Mouse (Mus musculus): ENCODE measurements around the gene Mfsd12.

Mfsd12 gene

DNA sequence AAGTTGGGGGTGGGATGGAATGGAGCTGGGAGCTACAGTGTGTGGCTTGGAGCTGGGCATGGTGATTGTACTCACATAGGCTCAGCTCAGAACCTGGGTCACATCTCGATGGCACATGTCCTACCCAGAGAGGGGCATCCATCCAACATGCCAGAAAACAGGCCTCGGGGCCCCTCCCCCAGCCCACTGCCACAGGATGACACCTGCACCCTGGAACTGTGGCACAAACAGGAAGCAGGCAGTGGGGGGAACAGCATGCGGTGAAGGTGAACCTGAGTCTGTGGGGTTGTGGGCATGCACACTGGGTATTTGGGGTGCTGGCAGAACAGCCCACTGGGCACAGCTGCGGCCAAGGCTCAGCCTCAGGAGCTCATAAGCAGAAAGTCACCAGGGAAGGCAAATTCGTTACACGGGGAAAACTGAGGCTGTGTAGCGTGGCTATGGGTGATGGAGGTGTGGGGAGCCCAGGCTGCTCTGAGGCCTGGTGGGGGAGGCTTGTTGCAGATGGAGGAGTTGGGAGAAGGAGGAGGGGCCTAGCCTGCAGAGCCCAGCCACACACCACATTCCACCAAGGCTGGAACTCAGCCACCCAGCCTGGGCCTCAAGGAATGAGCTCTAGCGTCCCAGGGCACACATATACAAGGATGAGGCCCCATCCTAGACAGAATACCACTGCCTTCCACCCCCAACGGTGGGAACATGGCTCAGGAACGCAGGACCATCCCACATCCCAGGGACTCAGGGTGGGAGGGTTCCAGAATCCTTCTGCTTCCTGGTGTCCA, 27.9 kb upstream of the Mfsd12 start:
- peak; percentile 91 for DNase-seq

DNA sequence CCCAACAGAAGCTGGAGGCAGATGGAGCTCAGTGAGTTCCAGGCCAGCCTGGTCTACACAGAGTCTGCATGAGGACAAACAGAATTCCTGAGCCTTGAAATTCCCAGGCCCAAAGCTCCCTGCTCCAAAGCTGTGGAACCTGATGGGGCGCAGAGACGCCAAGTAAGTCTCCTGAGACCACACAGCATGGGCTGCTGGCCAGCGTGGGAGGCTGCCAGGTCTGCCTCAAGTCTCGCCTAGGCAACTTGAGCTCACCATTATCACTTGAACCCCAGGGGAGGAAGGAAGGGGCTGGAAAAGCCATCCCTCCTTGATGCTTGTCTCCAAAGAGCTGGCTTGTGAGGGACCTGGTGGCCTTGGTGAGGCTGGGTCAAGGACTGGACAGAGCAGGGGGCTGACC, 27.3 kb upstream of the Mfsd12 start:
- peak; percentile 56 for DNase-seq

DNA sequence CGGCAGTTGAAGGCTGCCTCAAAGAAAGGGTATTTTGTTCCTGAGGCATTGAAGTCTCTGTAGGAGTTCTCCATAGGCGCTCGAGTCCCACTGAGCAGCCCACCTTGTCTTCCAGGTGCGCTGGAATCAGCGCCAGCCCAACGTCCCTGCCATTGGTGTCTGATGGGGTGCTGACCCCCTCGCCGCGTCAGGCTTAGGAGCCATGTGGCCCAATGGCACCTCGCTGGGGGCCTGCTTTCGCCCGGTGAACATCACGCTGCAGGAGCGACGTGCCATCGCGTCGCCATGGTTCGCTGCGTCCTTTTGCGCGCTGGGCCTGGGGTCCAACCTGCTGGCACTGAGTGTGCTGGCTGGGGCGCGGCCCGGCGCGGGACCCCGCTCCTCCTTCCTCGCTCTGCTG, 25.0 kb upstream of the Mfsd12 start:
- DNase-seq, result no peak

DNA sequence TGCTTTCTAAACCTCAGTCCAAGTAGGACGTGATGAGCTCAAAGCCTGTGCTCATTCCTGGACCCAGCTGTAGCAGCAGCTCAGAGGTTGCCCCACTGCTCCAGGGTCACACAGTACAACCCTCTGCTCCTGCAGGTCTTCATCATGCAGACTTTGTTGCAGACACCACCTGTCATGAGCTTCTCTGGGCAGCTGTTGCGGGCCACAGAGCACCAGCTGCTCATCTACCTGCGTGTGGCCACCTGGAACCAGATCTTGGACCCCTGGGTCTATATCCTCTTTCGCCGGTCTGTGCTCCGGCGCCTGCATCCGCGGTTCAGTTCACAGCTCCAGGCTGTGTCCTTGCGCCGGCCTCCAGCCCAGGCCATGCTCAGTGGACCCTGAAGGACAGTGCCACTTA, 23.0 kb upstream of the Mfsd12 start:
- no peak for DNase-seq

DNA sequence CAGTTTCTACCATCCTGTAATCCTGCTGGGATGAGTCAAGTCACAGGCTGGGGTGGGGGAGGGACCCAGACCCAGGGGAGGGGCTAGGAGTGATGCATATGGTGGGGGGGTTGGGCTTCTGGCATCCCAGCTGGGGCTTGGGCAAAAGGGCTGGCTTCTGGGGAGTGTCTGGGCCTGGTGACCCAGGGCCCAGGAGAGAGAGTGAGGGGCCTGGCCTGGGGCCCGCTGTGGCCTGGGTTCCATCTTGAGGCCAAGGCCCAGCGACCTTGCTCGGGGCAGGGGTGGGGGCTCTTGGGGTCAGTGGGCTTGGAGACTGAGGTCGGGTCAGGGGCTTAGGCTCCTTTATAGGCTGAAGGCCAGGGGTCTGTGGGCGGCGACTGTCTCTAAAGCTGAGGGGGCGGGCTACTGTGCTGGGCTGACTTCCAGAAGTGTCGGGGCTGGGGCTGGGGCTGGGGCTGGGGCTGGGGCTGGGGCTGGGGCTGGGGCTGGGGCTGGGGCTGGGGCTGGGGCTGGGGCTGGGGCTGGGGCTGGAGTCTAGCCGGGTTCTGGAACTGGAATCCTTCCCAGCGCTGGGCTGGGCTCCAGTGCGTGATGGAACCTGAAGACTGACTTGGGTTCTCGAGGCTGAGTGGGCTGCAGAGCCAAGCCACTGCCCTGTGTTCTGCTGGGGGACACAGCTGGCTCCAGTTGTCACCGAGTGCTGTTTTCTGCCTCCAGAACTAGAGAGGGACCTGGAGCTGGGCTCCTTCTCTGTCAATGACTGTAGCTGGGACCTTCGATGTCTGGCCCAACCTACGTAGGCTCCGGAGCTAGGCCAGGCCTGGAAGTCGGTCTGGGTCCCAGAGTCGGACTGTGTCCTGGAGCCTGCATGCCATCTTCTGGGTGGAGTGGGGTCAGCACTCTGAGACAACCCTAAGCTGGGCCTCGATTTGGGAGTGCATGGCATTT, 21.6 kb upstream of the Mfsd12 start:
- DNase-seq, result no peak

DNA sequence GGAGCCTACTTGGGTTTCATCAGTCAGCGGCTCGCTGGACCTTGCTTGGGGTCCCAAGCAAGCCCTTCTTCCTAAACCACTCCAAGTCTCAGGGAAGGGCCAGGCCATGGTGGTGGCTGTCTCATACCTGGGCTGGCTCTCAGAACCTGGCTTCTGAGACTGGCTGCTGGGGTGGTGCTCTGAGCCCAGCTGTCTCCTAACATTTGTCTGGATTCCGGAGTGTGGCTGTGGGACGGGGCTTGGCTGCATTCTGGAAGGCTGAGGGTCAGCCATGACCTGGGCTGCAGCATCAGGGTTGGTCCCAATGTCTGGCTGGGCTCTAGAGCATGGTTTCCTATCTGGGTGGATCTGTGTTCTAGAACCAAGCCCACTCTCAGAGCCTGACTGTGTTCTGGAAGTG, 20.7 kb upstream of the Mfsd12 start:
- DNase-seq, result no peak

DNA sequence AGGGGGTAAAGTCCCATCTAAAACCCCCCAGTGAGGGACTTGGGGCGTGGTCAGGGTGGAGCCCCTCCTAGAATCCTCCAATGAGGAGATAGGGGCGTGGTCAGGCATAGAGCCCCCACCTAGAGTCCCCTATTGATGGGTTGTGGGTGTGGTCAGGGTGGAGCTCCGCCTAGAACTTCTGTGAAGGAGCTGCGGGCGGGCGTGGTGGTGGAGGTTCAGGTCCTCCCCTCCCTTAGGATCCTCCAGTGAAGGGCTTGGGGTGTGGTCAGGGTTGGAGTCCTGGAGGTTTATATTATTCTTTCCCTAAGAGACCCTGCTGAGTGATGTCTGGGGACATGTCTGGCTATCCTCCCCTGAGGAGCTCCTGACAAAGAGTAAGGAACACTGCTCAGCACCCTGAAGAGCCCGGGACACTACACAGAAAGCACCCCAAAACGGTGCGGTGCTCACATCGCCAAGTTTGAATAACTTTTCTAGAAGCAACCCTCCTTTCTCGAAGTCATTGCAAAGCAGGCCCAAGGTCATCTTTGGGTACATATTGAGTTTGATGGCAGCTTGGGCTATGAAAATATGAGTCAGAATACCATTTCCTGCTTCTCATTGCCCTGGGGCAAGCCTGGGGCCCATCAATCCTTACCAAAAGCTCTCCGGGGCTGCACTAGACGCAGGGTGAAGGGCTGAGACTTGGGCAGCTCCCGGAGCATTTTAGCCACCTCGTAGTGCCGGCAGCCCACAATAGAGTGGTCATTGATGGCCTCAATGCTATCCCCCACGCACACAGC, 16.5 kb upstream of the Mfsd12 start:
- no peak for DNase-seq

DNA sequence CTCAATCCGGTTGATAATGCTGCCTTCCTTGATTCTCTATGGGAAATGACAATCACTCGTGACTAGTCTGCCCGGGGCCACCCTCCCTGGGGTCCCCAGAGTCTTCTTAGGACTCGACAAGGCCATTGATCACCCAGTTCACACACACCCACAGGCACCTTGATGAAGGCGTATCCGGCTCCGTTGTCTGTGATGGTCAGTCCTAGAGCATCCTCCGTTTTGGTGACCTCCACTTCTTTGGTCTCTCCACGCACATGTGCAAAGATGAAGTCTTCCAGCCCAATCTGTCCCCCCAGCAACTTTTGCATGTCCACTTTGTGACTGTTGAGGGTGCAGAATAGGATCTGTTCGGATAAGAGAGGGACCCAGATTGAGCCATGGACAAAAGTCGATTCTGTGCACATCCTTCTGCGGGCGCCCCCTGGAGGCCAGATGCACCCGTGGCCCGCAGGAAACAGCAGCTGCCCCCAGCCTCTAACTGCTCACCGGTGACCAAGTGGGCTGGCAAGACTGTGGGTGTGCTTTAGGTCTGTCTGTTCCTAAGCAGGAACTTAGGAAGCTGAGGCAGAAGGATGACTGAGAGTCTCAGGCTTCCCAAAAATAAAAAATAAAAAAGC, 15.8 kb upstream of the Mfsd12 start:
- peak; percentile 94 for DNase-seq

DNA sequence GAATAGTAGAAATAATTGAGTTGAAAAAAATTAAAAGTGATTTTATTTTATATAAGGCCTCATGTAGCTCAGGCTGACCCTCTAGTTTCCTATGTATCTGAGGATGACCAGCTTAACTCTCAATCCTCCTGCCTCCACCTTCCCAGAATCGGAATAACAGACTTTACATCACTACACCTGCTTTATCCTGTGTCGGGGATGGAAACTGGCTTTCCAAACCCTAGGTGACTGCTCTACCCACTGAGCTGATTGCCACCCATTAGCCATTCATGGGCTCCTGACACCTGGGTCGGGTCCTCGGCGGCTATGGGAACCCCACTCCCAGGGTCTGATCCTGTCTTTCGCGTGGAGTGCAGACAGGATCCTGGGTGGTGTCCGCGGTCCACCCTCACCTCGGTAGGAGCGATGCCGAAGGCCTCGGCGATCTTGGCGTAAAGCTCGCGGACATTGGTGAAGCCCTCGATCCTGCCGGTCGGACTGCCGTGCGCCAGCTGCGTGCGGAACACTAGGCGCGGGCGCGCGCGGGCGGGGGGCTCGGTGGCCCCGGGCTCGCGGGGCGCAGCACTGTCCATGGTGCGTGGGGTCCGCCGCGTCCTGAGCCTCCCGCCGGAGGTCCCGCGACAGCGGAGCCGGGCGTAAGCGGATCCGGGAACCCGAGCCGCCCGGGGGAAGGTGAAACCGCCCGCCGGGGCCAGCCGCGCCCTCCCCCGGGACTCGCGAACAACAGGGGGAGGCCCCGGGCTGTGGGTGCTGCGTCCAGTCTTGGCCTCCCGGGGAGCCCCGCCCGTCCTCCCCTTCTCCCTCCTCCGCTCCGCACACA, 14.4 kb upstream of the Mfsd12 start, which contains the start of gene Gipc3:
Gene Gipc3, minus strand, starts transcription at position 581 of the 820 bp plus-strand sequence.
- peak; percentile 62 for DNase-seq

DNA sequence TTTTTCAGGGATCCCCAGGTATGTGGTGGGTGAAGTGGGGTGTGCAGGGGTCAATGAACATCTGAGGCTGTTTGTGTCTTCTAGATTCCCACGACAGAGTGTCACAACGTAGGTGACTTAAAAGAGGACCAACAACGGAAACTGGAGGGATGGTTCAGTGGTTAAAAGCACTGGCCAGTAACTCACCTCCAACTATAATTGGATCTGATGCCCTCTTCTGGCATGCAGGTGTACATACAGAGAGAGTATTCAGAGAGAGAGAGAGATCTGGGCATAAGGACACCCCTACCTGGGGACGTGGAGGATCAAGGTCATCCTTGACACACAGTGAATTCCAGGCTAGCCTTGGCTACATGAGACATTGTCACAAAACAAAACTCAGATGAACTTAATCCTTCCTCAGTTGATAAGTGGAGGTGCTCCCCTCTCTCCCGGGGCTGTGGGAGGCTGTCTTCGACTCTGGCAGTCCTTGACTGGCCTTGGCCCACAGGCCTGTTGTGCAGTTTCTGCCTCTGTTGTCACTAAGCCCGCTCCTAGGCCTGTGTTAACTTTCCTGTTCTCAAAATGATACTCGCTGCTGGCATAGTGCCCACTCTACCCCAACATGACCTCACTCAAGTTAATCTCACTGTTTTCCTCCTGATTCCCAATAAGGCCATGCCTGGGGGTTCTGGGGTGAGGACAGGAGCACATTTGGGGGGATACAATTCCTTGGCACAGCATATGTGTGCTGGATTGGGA, 12.7 kb upstream of the Mfsd12 start:
- no peak for DNase-seq

DNA sequence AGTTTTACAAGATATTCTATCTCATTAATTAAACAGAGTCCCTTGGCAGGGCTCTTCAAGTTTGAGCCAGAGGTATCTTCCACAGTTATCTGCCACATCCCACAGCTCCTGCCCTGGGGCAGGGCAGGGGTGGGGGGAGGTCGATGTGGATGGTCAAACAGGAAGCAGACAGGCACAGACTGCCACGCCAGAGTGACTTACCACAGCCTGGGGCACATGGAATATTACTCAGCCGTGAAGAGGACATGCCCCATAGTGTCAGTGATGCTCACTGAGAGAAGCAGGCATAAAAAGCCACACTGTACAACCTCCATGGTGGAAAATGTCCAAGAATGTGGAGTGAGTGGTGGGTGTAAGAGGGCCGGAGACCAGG, 12.1 kb upstream of the Mfsd12 start:
- no peak for DNase-seq

DNA sequence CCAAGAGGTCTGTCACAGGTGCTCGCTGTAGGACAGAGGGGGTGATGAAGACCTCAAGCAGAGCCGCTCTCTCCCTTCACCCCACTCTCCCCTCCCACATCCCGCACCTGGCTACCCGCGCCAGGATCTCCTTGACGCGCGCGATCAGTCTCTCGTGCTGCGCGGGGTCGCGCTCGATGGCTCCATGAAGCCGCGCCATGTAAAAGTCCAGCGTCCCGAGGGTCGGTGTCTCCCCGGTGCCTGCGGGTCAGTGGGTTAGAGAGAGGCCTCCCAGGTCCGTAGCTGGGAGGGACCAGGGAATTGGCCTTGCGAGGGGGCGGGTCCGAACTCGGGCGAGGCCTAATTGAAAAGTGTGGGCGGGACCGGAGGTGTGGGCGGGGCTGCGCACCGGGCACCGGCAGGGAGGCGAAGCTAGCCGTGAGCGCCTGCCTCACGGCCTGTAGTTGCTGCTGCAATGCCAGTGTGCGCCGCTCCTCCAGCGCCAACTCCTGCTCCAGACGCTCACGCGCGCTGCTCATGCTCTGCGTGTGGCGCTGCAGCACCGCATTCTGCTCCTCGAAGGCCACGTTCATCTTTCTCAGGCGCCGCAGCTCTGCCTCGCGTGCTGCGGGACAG, 10.7 kb upstream of the Mfsd12 start:
- DNase-seq, result peak; percentile 68

DNA sequence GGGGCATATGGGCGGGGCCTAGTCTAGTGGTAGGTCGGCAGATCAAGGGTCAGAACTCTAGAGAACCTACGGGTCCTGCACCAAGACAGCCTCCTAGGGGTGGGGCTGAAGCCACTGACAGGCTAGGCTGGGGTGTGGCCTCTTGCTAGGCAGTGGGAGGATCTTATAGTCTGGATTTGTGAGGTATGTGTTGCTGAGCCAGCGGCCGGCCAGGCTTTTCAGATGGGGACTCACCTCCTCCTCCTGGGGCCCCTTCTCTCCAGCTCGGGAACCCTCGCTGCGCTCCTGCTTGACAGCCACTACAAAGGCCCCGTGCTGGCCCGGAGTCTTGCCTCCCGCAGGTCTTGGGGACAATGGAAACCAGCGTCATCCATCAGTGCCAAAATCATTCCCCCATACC, 8.1 kb upstream of the Mfsd12 start:
- DNase-seq, result peak; percentile 51

DNA sequence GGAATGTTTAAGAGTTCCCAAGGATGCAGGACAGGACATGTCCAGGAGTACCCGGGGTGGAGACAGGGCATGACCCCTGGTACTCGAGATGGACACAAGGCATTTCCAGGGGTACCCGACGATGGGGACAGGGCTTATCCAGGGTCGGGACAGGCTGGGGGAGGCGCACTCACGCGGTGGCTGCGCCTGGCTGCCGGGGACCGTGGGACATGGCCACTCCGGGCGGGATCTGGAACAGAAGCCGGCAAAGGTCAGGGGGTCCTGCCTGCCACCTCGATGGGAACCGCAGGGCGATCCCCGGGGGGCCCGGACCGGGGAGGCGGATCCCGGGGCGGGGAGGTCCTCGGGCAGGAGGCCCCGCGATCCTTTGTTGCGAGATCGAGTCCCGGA, 7.3 kb upstream of the Mfsd12 start:
- DNase-seq, result no peak

DNA sequence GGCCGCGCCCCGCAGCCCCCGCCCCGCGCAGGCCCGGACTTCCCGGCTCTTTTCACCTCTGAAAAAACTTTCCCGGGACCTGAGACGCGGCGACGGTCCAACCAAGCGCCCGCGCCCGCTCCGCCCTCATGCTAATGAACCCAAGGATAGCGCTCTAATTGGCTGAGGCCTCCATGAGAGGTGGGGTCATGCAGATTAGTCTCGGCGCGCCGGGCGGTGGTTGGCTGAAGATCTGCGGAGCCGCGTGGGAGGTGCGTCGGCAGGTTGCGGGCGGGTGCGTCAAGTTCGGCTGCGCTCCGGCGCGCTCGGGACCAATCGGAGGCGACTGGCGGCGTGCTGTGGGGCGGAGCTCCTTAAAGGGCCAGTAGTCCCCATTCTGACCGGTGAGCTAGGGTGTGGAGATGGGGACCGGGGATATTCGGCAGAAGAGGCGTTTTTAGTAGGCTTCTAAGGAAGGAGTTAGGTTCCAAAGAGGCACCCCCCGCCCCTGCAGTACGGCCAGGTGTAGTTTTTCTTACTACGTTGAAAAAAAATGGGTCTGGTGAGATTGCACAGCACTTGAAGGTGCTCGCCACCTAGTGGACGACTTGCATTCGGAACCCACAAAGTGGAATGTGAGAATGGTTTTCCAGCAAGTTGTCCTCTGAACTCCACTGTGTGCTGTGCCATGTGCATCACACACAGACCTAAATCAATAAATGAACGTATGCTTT, 6.8 kb upstream of the Mfsd12 start, which contains the start of gene Hmg20b:
Gene Hmg20b, minus strand, starts transcription at position 130 of the 713 bp plus-strand sequence.
- DNase-seq, result peak; percentile 99

DNA sequence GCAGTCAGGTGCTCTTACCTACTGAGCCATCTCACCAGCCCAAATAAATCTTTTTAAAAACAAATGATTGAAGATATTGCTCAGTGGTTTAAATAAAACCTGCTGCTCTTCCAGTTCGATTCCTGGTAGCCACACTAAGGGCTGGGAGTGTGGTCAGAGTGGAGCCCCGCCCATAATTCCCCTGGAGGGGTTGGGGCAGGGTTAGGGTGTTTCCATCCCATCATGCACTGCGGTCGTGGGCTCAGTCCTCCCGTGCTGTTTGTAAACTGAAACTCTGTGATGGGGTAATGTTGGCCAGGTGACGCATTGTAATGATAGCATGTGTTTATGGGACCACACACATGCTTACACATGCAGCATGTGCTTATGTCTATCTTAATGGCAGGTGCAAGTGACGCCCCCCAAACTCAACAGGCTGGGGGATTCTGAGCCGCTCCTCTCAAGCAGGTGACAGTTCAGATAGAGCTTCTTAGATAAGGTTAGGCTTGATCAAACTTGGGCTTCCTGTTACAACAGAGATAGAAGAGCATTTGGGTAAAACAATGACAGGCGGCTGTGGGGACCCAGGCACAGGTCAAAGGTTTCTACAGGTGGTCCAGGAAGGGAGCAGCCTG, 5.5 kb upstream of the Mfsd12 start:
- peak; percentile 81 for DNase-seq

DNA sequence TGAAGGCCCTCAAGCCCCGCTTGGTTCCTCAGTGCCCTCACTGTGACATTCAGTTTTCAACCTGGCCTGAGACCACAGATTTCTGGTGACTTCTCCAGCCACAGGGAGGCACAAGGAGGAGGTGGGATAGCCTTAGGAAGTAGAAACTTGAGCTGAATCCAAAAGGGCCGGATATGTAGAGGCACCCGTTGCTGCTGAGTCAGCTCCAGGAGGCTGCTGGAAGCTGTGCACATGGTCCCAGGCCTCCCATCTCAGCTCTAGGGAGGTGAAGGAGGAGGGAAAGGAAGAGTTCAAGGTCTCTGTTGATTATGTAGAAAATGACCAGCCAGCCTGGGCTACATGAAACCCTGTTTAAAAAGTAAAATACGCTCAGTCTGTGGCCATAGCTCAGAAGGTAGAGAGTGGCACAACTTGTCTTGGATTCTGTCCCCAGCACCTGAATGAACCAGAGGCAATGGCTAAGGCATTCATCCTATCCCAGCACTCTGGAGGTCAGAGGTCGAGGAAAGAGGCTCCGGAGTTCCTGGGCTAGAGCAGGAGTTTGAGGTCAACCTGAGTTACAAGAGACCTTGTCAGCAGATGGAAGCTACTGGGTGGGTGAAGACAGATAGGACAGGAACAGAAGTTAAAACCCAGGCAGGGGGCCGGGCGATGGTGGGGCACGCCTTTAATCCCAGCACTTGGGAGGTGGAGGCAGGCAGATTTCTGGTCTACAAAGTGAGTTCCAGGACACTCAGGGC, 2.4 kb upstream of the Mfsd12 start:
- no peak for DNase-seq

DNA sequence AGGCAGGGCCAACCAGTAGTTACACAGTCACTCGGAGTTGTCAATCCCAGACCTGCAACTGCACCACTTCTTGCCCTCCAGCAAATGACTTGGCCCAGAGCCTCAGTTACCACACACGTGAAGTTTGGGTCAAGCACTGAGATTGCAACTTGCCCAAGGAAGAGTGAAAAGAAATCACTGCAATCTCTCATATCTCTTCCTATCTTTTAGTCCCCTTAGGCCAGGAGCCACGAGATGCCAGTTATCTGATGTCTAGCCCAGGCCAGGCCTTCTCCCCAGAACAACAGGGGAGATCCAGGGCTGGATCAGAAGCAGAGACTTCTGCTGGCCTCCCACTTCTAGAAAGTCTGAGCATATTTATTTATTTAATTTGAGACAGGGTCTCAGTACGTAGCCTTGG, 1.8 kb upstream of the Mfsd12 start:
- DNase-seq, result no peak
